Mouse (Mus musculus) CH12.LX (cell line): ENCODE data around the gene Dscam. TPM values are rescaled to one million over a fixed set of nuclear protein-coding genes. Genes with fewer than 3 reads are reported as not detected.
A peak's percentile ranks its signal among the peaks of the same experiment; 100 is the strongest.

Experiments used
- DNase-seq: peaks from one replicate; pipeline ENCODE4 v3.0.0-alpha.2; 2013; ENCODE audit errors: extremely low read depth
- H3K27ac ChIP-seq: 2 replicates; pipeline ENCODE4 v1.5.1; 2012; ENCODE audit warnings: low read depth, mild to moderate bottlenecking, control low read depth, moderate library complexity; ENCODE audit not compliant: insufficient read depth
- H3K27me3 ChIP-seq: replicated peaks from 2 replicates; pipeline ENCODE3; 2012; ENCODE audit warnings: inconsistent platforms
- H3K36me3 ChIP-seq, 2 experiments: replicated peaks in 1 of 2; 2 replicates each; pipeline versions ENCODE3 to v1.6.1; 2012; ENCODE audit warnings: inconsistent platforms in 1 of 2, low read length in 1 of 2, mild to moderate bottlenecking in 1 of 2, mixed read lengths in 1 of 2, moderate library complexity in 1 of 2; ENCODE audit not compliant: control insufficient read depth in 1 of 2, insufficient read depth in 1 of 2
- H3K4me1 ChIP-seq, 2 experiments: 2 replicates each; pipeline ENCODE4 v1.6.1; 2012; ENCODE audit warnings: inconsistent platforms in 1 of 2, moderate library complexity in 1 of 2; ENCODE audit not compliant: insufficient read depth in 2 of 2, control insufficient read depth in 1 of 2
- H3K4me2 ChIP-seq: 2 replicates; pipeline ENCODE4 v1.6.1; 2012; ENCODE audit warnings: low read depth, mild to moderate bottlenecking, control low read depth; ENCODE audit not compliant: poor library complexity, insufficient read depth, severe bottlenecking
- H3K4me3 ChIP-seq, 3 experiments: fragments of 150-350 bp in 1 of 3; sonication (generic) in 1 of 3; replicated peaks in 1 of 3; 2 replicates each; pipeline versions ENCODE3 to v1.5.1; 2011 to 2012; ENCODE audit warnings: low read depth in 2 of 3, low read length in 2 of 3, mild to moderate bottlenecking in 2 of 3, moderate library complexity in 2 of 3, control low read depth in 1 of 3, improper control_type of control experiment in 1 of 3, inconsistent platforms in 1 of 3, mixed read lengths in 1 of 3; ENCODE audit not compliant: poor library complexity in 1 of 3
- H3K79me2 ChIP-seq: replicated peaks from 2 replicates; pipeline ENCODE4 v1.6.1; 2012; ENCODE audit warnings: mild to moderate bottlenecking, moderate library complexity; ENCODE audit not compliant: control insufficient read depth, poor library complexity, insufficient read depth, severe bottlenecking; ENCODE audit errors: extremely low read depth
- H3K9ac ChIP-seq: 2 replicates; pipeline ENCODE4 v1.6.1; 2012; ENCODE audit warnings: low read depth, mild to moderate bottlenecking, control low read depth, moderate library complexity; ENCODE audit not compliant: insufficient read depth
- H3K9me3 ChIP-seq: replicated peaks from 2 replicates; pipeline ENCODE3; 2012; ENCODE audit warnings: low read length, inconsistent platforms, mixed read lengths
- CHD2 ChIP-seq: IDR thresholded peaks from 2 replicates; pipeline ENCODE4 v1.6.1; 2011; ENCODE audit warnings: low read length, improper control_type of control experiment
- CTCF ChIP-seq, 2 experiments: IDR thresholded peaks in 1 of 2; conservative IDR thresholded peaks in 1 of 2; 2 replicates each; pipeline ENCODE4 v1.5.1; 2011 to 2012; ENCODE audit warnings: low read depth in 2 of 2, low read length in 2 of 2, improper control_type of control experiment in 1 of 2, inconsistent platforms in 1 of 2, mild to moderate bottlenecking in 1 of 2, moderate library complexity in 1 of 2
- E2F4 ChIP-seq: IDR thresholded peaks from 2 replicates; pipeline ENCODE4 v1.6.1; 2011; ENCODE audit warnings: low read depth, low read length, improper control_type of control experiment; ENCODE audit not compliant: insufficient replicate concordance
- ETS1 ChIP-seq: conservative IDR thresholded peaks from 2 replicates; pipeline ENCODE4 v1.6.1; 2012; ENCODE audit warnings: low read depth, mild to moderate bottlenecking, inconsistent platforms, low read length, improper control_type of control experiment, moderate library complexity
- GABPA ChIP-seq: IDR thresholded peaks from 2 replicates; pipeline ENCODE4 v1.6.1; 2012; ENCODE audit warnings: low read depth, low read length, improper control_type of control experiment, inconsistent platforms; ENCODE audit not compliant: insufficient replicate concordance
- MAFK ChIP-seq: IDR thresholded peaks from 2 replicates; pipeline ENCODE4 v1.6.1; 2011; ENCODE audit warnings: low read length, improper control_type of control experiment; ENCODE audit not compliant: insufficient replicate concordance
- MEF2A ChIP-seq: IDR thresholded peaks from 2 replicates; pipeline ENCODE4 v1.6.1; 2014; ENCODE audit warnings: low read depth, mild to moderate bottlenecking, inconsistent platforms, low read length, improper control_type of control experiment, borderline replicate concordance
- PAX5 ChIP-seq: IDR thresholded peaks from 2 replicates; pipeline ENCODE4 v1.6.1; 2012; ENCODE audit warnings: low read length, inconsistent platforms, mixed read lengths
- POLR2A ChIP-seq: IDR thresholded peaks from 2 replicates; pipeline ENCODE4 v1.6.1; 2011; ENCODE audit warnings: low read depth, mild to moderate bottlenecking, improper control_type of control experiment, low read length
- POLR2AphosphoS2 ChIP-seq: IDR thresholded peaks from 2 replicates; pipeline ENCODE4 v1.6.1; 2011; ENCODE audit warnings: low read depth, low read length, improper control_type of control experiment
- RAD21 ChIP-seq: IDR thresholded peaks from 2 replicates; pipeline ENCODE4 v1.6.1; 2011; ENCODE audit warnings: low read depth, mild to moderate bottlenecking, low read length, improper control_type of control experiment, moderate library complexity
- SIN3A ChIP-seq: IDR thresholded peaks from 2 replicates; pipeline ENCODE4 v1.6.1; 2012; ENCODE audit warnings: low read length, improper control_type of control experiment, inconsistent platforms
- SMC3 ChIP-seq: IDR thresholded peaks from 2 replicates; pipeline ENCODE4 v1.6.1; 2011; ENCODE audit warnings: low read depth, low read length, improper control_type of control experiment
- TBP ChIP-seq: conservative IDR thresholded peaks from 2 replicates; pipeline ENCODE4 v1.6.1; 2011; ENCODE audit warnings: low read depth, low read length, improper control_type of control experiment
- USF1 ChIP-seq: IDR thresholded peaks from 2 replicates; pipeline ENCODE4 v1.6.1; 2014; ENCODE audit warnings: low read depth, mild to moderate bottlenecking, inconsistent platforms, low read length, improper control_type of control experiment
- ZKSCAN1 ChIP-seq: IDR thresholded peaks from 2 replicates; pipeline ENCODE4 v1.6.1; 2012; ENCODE audit warnings: low read depth, inconsistent platforms, low read length, improper control_type of control experiment, borderline replicate concordance
- ZMIZ1 ChIP-seq: IDR thresholded peaks from 2 replicates; pipeline ENCODE4 v1.6.1; 2012; ENCODE audit warnings: low read depth, mild to moderate bottlenecking, inconsistent platforms, low read length, improper control_type of control experiment
- dilution Hi-C: fragments of 300-500 bp; cut with MboI; formaldehyde crosslinking; loops from 2 replicates; pipeline ENCODE4 v1.14.3; 2020; ENCODE audit warnings: low sequenced_read_pairs; ENCODE audit not compliant: extremely low pct_unique_long_range_greater_than_20kb, extremely low pct_ligation_motif_present
- in situ Hi-C: fragments of 300-500 bp; cut with MboI; formaldehyde crosslinking; loops from 3 replicates; pipeline ENCODE4 v1.14.3; 2019; ENCODE audit warnings: low sequenced_read_pairs, low pct_ligation_motif_present, low pct_unique_long_range_greater_than_20kb, mixed read lengths
- polyA plus RNA-seq: library from polyadenylated mRNA; unstranded; fragments of >175 nt; gene quantifications from 2 replicates; pipeline ENCODE4 v1.2.1, GENCODE M21; 2012; ENCODE audit warnings: low read depth; ENCODE audit not compliant: insufficient read length
- total RNA-seq, 2 experiments: library from RNA; depleted of rRNA; stranded (reverse); fragments of 300-350 nt in 1 of 2; fragments of >200 nt in 1 of 2; gene quantifications; 2 replicates each; pipeline ENCODE4 v1.2.3; 2012 to 2014

The Dscam gene
- total and polyA plus RNA-seq, 3 experiments, result under 0.01 to 0.39 (median 0.12) TPM

DNA sequence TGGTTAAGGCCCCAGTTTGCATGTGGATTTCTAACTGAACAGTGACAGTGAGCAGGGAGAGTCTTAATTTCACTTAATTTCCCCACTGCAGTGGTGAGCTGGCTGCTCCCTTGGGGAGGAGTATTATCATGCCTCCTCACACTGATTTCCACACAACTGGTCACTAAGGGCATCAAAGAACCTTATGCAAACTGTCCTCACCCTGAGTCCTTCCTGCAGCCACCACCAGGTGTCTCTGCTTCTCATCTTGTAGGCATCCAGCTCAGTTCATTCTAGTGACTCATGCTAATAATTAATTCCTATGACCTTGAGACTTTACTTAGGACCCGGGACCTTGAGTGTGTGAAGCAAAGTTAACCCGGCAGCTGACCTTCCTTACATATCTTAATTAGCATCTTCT is 375.1 kb downstream of the Dscam start:
- peaks cover 0 to 12% of the 10 kb centered on the region in 2 experiments; a peak in 2 of 4 replicates for H3K4me1 ChIP-seq
- TF ChIP-seq MAFK, result no peak
- TF ChIP-seq CTCF (conservative IDR thresholded peaks at IDR 0.05 in 1 of 2, IDR thresholded peaks at IDR 0.05 in 1 of 2; ENCODE audit: low read depth in 2 of 2, low read length in 2 of 2), result peak; percentile 78 to 82; a peak in 3 of 4 replicates
- peak; percentile 53 for TF ChIP-seq RAD21
- no peak for TF ChIP-seq E2F4
- peak; percentile 76 for TF ChIP-seq SMC3
- H3K4me2 ChIP-seq, result no peak overlapping the region
- no peaks in the 10 kb centered on the region for H3K79me2 ChIP-seq
- dilution Hi-C loops, result no loop called here
- peak; percentile 48 for DNase-seq
- in situ Hi-C loops, result no loop called here
- no peak overlapping the region for H3K27ac ChIP-seq
- no peaks in the 10 kb centered on the region for H3K27me3 ChIP-seq
- H3K9me3 ChIP-seq, result no peaks in the 10 kb centered on the region
- no peak overlapping the region for H3K4me3 ChIP-seq
- no peaks in the 10 kb centered on the region for H3K36me3 ChIP-seq
- H3K9ac ChIP-seq, result no peak overlapping the region

GRCm38 (mm10) chr16:96791307-96791706 is 379.2 kb downstream of the Dscam start:
- in situ Hi-C loops, result no loop called here
- Histone ChIP-seq H3K4me3 (no peak overlapping the region), H3K9me3 (no peaks in the 10 kb centered on the region), H3K36me3 (no peaks in the 10 kb centered on the region), H3K9ac (no peak overlapping the region), H3K4me1 (peaks cover 0 to 12% of the 10 kb centered on the region in 2 experiments; a peak in 2 of 4 replicates), H3K4me2 (no peak overlapping the region), H3K79me2 (no peaks in the 10 kb centered on the region), H3K27ac (no peak overlapping the region), H3K27me3 (no peaks in the 10 kb centered on the region)
- dilution Hi-C loops, result no loop called here
- no peak for DNase-seq
- TF ChIP-seq ZKSCAN1 (no peak), ZMIZ1 (no peak), CHD2 (no peak), ETS1 (no peak), CTCF (conservative IDR thresholded peaks at IDR 0.05 in 1 of 2, IDR thresholded peaks at IDR 0.05 in 1 of 2; ENCODE audit: low read depth in 2 of 2, low read length in 2 of 2) (no peak), MAFK (no peak), MEF2A (no peak), POLR2A (no peak), GABPA (no peak)

DNA sequence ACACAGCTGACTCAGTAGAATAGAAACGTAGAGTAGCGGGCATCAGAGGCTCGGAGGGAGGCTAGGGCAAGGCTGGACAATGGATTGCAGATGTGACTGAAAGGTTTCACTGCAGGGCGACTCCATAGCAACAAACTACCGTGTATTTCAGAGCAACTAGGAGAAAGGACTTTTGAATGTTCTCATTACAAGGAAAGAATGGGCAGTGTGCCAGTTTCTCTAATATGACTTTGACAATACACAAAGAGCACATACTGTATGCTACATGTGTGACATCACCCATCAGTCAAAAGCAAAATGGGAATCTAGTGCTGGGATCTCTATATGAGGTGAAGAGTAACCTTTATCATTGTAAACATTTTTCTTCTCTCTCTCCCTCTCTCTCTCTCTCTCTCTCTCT is 382.3 kb downstream of the Dscam start:
- DNase-seq, result no peak
- Histone ChIP-seq H3K4me3 (no peak overlapping the region), H3K27me3 (no peaks in the 10 kb centered on the region), H3K79me2 (no peaks in the 10 kb centered on the region), H3K9ac (no peak overlapping the region), H3K36me3 (no peaks in the 10 kb centered on the region), H3K9me3 (no peaks in the 10 kb centered on the region)
- TF ChIP-seq E2F4 (no peak), CTCF (conservative IDR thresholded peaks at IDR 0.05 in 1 of 2, IDR thresholded peaks at IDR 0.05 in 1 of 2; ENCODE audit: low read depth in 2 of 2, low read length in 2 of 2) (no peak), USF1 (no peak), POLR2AphosphoS2 (no peak), POLR2A (no peak), PAX5 (no peak), TBP (no peak), SIN3A (no peak), MEF2A (no peak)
- TF ChIP-seq, all 38 proteins: peak for 0
- Histone ChIP-seq H3K4me1 (no peaks in the 10 kb centered on the region), H3K27ac (no peak overlapping the region), H3K4me2 (no peak overlapping the region)
- dilution Hi-C loops (no loop called here), in situ Hi-C loops (no loop called here)
